Mouse (Mus musculus) A20 (cell line): Measurements from ENCODE around the gene Arl6ip4.

Experiments used
- DNase-seq: peaks from one replicate; pipeline ENCODE4 v3.0.0-alpha.2; 2011; ENCODE audit warnings: low read depth, low spot score

The Arl6ip4 gene

DNA sequence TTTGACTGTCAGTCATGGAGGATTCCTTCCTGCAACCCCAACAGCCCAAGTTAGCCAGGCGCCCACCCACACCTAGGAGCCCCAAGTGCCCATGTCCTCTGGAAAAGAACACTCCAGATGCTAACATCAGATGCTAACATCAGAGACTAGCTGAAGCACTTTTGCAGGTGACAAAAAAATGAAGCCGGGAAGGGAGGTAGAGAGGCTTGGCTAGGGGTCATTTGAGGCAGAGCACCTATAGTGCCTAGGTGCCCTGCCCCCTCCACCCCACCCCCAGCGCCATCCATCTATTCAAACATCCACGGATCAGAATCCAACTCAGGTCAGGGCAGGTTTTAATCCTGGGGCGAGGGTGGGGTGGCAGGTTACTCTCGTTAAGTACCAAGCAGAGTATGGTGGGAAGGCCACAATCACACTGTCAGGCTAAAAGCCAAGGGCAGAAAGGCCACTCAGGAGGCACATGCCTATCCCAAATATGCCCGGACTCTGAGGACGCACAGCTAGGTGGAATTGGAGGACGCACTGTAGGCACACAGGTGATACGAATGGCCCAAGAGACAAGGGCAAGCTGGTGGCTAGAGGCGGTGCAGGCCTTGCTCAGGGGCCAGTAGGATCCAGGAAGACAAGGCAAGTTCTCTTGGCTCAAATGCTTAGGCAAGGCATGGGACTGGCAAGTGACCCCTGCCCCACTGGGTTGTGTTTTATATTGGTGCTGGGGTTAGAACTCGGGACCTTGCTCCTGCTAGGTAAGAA, 21.9 kb upstream of the Arl6ip4 start:
- DNase-seq, result no peak

DNA sequence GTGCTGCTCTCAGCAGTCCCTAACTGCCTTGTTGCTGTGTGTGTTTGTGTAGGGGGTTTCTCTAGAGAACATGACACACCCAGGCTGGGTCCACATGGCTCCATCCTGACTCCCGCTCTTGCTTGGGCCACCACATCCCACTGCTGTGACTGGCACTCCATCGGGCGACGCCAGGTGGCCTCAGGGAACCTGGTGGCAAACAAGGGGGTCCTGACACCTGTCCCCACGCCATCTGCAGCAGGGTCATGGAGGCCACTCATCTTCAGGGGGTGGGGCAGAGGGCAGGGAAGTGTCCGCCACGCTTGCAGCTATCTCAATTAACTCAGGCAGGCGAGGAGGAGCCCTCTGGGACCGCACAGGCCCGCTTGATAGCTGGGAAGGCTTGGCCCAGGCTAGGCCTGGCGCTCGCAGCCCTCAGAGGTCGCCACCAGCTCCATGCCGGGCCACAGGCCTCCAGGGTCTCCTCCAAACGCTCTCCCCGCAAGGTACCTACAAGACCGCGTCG, 20.8 kb upstream of the Arl6ip4 start:
- DNase-seq, result no peak

DNA sequence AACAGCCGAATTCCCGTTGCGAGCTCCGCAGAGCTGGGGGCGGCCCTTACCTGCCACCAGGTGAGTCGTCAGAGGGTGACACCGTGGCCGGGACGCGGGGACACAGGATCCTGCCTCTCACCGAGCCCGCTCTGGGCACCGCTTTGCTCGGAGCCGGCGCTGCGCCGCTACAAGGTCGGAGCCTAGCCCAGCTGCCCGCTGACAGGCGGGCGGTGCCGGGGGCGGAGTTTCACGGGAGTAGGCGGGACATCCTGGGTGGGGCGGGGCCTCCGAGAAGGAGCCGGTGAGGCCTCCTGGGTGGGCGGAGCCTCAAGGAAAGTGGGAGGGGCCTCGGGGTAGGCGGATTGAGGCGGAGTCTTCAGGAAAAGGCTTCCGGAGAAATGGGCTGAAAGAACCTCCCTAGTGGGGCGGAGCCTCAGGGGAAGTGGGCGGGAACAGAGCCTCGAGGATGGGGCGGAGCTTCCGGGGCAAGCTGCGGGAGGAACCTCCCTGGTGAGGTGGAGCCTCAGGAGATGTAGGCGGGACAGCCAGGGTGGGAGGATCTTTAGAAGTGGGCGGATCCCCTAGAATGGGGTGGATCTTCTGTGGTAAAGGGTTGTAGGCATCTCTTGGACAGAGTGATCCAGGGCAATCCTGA, 20.2 kb upstream of the Arl6ip4 start, which contains the start of gene Abcb9:
Abcb9 (minus strand) TSS at position 203 of the 637 bp plus-strand sequence.
- peak; percentile 99 for DNase-seq

DNA sequence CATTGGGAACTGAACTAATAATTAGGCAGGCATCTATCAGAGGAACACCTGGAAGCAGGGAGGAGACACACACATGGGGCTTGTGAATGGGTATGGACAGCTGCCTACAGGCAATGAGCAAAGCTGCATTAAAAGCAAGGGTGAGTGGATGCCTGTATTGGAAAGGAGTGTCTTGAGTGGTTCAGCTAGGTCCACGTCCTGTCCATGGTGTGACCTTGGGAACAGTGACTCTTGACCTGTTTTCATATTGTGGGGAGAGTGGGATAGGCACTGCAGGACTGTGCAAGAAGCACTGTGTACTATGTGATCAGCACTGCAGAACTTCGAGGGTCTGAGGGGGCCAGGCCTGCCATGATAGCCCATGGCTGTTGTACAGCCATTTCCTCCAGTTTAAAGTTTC, 17.0 kb upstream of the Arl6ip4 start:
- no peak for DNase-seq

DNA sequence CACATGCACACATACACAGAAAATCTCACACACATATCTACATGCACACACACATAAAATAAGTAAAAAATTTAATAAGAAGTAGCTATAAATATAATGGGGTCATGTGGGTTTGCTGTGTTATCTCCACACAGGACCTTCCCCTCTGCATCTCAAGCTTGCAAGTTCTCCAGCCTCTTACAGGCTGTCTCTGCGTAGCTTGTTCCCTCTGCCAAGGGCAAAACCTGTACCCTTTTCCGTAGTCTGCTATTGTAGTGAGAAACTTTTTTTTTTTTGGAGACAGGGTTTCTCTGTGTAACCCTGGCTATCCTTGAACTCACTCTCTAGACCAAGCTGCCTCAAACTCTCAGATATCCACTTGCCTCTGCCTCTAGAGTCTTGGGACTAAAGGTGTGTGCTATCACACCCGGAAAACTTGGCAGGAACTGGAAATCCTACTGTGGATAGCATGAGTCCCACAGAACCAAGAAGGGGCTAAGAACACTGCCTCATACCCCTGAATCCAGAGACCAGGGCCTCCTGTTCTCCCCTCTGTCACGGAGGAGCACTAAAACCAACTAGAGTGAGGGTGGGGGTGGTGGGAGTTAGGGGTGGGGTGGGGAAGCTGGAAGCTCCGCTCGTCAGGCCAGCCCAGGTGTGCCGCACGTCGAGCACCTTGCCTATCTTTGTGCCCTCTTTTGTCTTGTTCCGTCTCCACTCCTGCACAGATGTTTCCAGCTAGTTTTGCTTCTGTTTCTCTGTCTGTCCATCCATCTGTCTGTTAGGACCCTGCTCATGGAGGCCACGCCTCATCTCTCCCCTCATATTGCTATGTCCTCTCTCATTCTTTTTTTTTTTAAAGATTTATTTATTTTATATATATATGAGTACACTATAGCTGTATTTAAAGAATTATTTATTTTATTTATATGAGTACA, 15.5 kb upstream of the Arl6ip4 start:
- DNase-seq, result peak; percentile 20

DNA sequence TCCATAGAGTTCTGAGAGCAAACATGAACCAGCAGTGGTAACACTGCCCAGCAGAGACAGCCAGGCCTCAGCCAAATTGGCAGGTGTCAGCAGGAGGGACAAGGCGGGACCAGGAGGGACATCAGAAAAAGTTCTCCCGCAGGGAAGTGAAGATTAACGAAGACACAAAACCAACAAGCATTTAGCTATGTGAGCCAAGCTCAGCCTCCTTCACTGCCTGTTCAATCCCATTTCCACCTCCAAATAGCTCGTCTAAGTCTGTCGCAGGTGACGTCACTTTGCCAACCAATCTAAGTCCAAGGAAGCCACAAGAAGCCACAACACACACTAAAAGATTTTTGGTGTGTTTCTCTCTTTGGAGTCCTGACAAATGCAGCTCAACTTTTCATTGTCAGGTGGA, 13.6 kb upstream of the Arl6ip4 start:
- peak; percentile 20 for DNase-seq

DNA sequence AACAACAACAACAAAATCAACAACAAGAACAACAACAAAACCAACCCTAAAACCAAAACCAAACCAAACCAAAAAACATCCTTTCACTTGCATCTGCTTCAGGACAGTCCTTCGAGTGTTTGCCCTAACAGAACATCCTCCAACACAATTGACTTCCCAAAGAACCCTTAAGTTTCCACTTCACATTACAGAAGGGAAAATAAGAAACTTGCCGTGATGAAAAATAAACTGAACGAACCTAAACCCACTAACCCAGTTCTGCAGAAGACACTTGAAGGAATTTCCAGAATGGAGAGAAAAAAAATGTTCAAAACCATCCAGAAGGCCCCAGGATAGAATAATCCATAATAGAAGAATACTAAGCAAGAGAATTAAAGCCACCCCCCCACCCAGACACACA, 12.9 kb upstream of the Arl6ip4 start:
- DNase-seq, result no peak

DNA sequence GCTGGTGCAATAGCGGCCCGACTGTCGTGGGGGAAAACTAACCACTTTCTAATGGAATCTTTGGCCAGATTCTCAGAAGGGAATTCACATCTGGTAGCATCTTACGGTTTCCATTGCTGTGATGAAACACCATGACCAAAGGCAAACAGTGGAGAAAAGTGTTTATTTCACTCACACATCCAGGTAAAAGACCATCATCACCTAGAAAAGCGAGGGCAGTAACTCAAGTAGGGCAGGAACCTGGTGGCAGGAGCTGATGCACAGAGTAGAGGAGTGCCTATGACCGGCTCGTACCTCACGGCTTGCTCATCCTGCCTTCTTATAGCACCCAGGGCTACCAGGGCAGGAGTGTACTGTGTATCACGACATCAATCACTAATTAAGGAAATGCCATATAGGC, 12.3 kb upstream of the Arl6ip4 start:
- no peak for DNase-seq

DNA sequence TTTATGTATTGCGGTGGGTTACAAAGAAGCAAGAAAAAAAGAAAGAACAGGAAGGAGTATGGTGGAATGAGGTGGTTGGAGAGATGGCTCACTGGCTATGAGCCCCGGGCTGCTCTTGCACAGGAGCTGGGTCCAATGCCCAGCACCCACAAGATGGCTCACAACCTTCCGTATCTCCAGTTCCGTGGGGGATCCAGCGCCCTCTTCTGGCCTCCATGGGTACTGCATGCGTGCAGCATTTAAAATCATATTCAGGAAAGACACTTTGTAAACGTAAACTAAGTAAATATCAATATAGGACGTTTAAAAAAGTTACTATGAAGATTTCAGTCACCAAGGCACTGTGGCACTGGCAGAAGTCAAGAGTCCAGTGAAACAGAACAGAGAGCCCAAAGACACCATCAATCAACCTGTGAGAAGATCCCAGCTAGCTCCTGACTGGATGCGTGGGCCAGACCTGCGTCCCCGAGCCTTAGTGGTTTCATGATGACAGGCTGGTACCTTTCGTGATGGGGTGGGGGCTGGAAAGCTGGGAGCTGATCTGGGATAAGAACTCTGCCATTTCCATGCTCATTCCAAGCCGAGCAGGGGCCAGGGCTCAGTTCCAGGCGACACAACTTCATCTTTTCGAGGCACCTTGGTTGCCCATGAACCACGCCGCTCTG, 4.7 kb upstream of the Arl6ip4 start:
- DNase-seq, result peak; percentile 88

DNA sequence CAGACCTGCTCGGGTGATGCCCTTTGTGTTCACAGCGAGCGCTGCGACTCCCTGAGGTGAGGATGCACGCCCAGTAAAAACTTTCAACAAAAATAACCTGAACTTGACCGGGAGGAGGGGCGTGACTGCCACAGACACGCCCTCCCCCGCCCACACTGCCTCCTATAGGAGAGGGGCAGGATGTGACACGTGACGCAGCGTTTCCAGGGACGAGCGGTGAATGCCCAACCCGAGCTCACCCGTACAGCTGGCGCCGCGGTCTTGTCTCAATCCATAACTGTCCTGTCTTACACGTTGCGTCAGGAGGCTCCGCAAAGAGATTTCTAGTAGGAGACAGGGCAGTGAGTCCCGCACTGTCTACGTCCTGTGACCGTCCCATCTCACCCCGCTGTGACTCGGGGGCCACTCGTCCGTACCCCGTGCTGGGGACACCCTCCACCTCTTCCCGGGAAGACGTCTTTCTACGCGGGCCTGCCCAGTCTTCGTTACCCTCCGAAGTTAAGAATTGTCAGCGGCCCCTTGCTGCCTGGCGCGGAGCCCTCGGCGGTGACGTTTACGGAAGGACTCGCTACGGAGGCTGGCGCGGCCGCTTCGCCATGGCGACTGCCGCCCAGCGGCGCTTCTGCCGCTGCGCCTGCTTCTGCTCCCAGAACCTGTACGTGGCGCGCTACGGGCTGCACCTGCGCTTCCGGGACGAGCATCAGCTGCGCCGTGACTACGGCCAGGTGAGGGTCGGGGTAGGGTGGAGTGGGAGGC, 4.0 kb upstream of the Arl6ip4 start, which contains the start of gene Ogfod2:
Ogfod2 (plus strand) TSS at position 556 of the 756 bp plus-strand sequence.
- DNase-seq, result peak; percentile 98

DNA sequence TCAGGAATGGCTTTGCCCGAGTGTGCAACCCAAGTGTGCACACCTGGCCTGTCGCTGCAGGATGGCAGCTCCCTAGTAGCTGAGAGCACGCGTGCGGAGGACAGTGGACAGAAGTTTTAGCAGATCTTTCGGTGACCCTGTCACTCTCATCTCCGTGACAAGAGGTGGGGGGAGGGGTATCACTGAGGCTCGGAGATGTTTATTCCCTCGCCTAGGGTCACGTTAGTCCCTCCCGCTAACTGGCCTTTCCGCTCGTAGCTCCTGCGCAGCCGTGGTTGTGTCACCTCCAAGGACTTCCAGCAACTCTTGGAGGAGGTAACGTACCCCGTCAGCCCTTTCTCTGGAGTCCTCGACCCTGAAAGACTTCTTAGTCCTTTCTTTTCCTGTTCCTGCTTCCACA, 3.4 kb upstream of the Arl6ip4 start:
- DNase-seq, result no peak

DNA sequence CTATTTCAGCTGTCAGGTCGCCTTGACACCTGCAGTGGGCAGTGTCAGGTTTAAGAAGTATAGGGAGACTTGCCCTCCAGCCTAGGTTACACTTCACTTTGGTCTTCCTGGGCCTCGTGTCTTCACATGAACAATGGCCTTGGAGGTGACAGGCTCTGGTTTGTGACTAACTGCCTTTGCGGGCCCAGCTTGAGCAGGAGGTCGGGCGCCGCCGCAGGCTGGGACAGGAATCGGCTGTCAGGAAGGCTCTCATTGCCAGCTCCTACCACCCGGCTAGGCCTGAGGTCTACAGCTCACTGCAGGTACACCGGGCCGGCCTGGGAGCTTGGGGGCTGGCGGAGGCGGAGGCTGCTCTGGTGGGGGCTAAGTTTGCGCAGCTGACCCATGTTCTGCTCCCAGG, 2.9 kb upstream of the Arl6ip4 start:
- peak; percentile 48 for DNase-seq

DNA sequence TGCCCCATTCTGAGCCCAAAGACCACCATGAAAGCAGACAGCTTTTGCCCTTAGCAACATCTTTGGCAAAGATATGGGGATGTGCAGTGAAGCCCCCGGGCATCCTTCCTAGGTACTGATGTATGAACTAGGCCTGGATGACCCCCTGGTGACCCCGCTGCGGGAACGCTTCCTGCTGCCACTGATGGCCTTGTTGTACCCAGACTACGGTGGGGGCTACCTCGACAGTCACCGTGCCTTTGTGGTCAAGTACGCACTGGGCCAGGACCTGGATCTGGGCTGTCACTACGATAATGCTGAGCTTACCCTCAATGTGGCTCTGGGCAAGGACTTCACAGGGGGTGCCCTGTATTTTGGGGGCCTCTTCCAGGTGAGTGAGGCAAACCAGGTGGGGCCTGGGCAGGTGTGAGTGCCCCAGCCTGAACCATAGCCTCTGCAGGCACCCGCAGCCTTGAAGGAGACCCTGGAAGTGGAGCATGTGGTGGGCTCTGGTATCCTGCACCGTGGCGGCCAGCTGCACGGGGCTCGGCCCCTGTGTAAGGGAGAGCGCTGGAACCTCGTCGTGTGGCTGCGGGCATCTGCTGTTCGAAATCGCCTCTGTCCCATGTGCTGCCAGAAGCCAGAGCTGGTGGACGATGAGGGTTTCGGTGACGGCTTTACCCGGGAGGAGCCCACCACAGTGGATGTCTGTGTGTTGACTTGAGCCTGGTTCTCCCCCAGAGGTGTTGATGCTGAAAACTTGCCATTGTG, 1.4 kb upstream of the Arl6ip4 start:
- DNase-seq, result no peak

DNA sequence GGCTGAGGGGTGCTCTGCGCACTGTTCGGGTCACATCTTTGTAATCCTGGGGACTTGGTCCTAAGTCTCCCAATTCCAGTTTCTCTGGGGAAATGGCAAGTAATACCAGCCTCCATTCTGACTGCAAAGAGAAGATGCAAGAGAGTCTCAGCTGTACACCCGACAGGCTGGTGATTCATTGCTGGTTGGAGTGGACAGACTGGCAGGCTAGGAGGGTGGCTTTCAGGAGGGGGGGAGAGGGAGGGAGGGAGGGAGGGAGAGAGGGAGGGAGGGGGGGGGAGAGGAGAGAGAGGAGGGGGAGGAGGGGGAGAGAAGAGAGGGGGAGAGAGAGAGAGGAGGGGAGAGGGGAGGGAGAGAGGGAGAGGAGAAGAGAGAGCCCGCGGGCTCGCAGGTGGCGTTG, 358 bp upstream of the Arl6ip4 start:
- no peak for DNase-seq

DNA sequence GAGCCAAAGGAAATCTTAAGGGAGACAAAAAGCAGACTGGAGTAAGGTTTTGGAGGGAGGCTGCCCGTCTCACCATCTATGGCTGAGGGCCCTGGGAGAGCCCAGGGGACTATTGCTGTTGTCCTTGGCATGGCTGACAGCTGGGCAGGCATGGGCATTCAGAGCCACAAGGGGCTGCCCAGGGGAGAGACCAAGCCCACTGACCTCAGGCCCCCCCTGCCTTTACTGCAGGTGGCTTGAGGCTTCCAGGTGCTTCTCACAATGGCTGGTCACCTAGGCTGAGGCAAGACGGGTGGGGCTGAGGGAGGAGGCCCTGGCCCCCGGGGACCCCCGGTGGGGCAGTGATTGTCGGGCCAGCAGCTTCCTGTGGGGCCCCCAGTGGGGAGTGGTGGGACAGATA, 3.3 kb downstream of the Arl6ip4 start:
- DNase-seq, result peak; percentile 36

DNA sequence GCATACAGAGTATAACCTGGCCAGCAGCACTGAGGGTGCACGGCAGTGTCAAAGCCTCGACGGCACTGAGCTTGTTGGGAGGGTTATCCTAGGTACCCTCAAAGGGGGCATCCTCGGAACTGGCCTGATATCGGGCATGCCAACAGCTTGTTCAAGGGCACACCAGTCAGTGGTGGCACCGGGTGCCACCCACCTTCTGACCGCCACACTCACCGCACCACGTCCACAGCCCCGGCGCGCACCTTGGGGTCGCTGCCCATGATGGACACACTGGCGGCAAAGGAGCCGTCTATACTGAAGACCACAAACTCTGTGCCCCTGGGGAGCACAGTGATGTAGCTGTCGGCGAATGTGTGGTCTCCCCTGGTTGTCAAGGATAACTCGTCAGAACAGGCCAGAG, 6.5 kb downstream of the Arl6ip4 start:
- no peak for DNase-seq

DNA sequence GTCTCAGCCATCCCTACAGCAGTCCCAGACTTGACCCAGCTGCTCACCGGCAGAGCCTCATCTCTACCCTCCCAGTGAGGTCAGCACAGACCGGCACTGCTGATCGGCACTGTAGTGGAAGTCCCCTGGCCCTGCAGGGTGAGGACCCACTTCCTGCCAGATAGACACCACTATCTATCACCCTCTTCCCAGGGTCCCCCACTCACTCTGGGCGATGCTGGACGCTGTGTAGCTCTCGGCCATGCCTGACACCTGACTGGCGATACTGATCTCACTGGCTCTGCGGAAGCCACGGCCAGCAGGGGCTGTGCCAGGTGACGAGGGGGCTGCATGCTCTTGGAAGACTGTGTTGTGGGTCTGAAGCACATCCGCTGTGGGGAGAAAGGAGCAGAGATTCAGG, 9.2 kb downstream of the Arl6ip4 start:
- DNase-seq, result no peak

DNA sequence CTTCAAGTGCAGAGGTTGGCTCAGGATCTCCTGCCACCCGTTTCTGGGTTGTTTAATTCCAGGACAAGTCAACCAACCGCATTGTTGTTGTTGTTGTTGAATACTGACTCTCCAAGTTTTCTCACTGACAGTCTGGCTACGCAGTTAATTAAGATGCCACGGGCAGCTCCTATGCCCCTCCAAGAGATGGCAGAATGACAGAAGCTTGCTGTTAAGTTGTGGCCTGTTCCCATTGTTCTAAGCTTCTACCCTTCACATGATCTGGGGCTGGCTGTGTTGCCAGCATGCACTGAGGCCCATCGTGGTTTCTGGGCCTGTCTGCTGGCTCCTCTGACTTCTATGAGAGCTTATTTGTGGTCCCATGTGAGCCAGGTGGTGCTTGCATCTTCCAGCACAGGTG, 18.4 kb downstream of the Arl6ip4 start:
- DNase-seq, result no peak

DNA sequence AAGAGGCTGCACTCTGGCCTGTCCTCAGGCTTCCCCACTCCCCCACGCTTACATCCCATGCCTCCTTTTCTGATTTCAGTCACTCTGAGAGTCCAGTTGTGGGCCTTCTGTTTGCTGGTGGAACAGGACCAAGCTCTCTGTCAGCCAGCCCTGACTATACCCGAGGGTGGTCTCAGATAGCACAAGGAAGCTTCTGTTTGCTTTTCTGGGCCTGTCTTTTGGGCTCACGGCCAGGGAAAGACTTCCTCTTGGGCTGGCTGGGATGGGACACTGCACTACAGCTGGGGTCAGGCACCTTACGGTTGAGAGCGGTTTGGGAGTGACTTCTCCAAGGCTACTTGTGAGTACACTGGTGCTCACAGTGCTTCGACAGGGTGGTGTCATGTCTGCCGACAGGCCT, 22.2 kb downstream of the Arl6ip4 start:
- no peak for DNase-seq

DNA sequence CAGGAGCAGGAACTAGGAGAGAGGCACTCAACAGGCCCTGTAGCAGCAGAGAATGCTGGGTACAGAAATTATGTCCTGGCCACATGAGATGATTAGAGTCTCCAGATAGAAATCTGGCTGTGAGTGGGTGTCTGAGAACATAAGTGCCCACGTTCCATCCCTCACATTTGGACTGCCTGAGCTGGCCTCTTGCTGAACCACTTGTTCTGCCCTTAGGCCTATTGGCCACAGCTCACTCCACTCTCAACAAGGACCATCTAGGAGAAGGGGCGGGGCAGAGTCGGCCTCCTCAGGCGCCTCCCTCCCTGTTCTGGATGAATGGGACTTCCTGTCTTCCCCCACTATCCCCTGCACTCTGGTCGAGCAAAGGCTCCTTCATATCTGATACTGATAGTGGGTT, 33.1 kb downstream of the Arl6ip4 start:
- DNase-seq, result no peak
